Mouse (Mus musculus): ENCODE results near the gene Wdfy2.
A peak's percentile ranks its signal among the peaks of the same experiment; 100 is the strongest.

Wdfy2 gene

GRCm38 (mm10) chr14:62845011-62845840, 7.7 kb downstream of the Wdfy2 start:
- no peak for DNase-seq

DNA sequence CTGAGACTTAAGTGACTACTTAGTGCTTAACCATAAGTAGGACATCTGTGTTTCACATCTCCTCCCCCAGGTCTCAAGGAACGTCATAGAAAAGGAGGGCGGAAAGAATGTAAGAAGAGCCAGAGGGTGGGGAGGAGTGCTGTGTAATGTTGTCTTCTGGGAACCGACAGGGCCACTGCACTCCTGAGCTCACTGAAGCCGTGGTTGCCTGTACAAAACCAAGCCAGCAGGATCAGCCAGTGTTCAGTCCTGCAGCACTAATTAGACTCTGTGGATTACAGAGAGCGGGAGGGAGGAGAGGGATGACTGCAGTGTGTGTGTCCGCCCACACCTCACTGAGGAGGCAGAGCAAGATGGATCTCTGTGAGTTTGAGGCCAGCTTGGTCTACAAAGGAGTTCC, 13.5 kb downstream of the Wdfy2 start:
- peak; percentile 65 to 80 for DNase-seq

GRCm38 (mm10) chr14:62852840-62853239, 15.4 kb downstream of the Wdfy2 start:
- no peak for DNase-seq

GRCm38 (mm10) chr14:62855077-62855835, 17.8 kb downstream of the Wdfy2 start:
- DNase-seq, result no peak

DNA sequence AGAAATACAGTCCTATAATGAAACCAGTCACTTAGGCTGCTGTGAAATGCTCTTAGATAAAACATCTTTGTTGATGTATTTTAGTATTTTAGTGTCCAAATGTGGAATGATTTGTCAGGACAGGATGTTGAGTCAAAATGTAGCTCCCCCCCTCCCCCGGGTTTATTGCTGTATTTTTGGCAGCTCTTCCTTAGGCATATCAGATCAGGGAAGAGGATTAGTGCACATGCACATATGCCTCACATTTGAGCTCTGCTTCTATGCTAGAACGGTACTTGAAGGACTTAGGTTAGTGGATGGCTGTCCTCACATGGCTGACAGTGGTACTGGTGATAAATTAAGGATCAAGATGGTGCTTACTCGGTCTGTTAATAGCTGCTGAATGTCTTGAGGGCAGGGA, 18.4 kb downstream of the Wdfy2 start:
- DNase-seq, result no peak

DNA sequence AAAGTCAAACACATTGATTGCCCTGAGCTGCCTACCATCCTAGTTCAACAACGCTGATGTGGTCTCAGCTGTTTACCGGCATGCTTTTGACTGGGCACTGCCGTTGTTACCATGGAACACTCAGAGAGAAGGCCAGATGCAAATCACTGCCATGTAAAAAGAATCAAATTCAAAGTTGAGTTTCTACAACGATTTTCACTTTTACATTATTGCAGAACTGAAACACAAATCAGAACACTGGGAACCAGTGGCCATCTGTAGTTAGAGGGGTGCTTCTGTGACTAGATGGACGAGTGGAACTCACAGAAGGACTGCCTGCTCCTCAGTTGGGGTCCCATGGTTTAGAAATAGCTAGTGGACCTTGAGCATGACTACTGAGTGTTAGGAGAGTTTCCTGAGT, 19.0 kb downstream of the Wdfy2 start:
- no peak for DNase-seq

DNA sequence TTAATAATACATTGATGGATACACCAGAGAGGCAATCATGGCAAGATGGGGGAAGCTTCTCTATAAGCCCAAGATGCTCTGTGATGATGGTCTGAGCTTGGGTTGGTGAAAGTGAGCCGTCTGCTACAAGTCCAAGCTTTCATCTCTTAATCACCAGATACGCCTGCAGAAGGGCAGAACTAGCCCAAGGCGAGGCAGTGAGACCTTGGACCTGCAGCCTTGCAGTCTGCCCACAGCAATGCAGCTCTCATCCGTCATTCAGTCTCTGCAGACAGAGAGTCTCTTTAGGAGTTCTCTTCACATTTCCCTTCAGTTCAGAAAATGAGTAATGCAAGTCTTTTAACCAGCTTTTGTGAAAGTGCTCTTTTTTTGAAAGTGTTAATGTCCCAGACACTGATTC, 20.4 kb downstream of the Wdfy2 start:
- no peak for DNase-seq

GRCm38 (mm10) chr14:62858311-62858710, 20.8 kb downstream of the Wdfy2 start:
- DNase-seq, result no peak

- DNase-seq, result no peak
Measured at GRCm38 (mm10) chr14:62862564-62862963, 25.1 kb downstream of the Wdfy2 start.

- DNase-seq, result no peak
Measured at GRCm38 (mm10) chr14:62864254-62864653, 26.8 kb downstream of the Wdfy2 start.

DNA sequence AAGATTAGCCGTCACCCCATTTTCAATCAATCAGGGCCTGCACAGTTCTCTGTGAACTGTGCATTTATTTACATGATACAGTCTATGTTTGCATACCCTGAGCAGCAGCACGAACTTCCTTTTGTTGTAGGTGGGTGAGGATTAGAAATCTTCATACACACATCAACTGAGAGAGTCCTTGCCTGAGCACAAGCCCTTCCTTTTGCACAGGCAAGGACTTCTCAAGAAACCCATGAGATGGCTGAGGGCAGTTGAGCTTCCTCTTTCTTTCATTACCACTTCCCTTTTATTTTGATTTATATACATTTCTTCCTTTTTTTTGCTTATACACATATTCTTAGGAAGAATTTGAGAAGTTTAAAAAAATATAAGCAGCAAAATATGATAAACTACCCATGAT, 27.9 kb downstream of the Wdfy2 start:
- no peak for DNase-seq

DNA sequence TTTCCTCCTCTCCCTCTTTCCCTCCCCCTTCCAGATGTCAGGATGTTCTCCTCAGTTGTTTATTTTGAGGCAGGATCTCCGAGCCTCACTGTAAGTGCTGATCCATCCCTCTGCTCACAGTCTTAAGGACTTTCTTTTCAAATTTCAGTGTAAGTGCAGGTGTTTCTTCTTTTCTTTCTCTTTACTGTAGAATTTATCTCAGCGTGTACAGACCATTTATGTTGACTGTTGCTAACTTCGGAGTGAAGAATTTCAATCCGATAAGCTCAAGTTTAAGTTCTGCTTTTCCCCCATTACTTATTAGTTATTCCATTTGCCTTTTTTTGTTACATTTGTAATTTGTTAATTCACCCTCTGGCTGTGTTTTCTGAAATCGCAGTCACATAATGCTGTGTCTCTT, 29.6 kb downstream of the Wdfy2 start:
- no peak for DNase-seq

DNA sequence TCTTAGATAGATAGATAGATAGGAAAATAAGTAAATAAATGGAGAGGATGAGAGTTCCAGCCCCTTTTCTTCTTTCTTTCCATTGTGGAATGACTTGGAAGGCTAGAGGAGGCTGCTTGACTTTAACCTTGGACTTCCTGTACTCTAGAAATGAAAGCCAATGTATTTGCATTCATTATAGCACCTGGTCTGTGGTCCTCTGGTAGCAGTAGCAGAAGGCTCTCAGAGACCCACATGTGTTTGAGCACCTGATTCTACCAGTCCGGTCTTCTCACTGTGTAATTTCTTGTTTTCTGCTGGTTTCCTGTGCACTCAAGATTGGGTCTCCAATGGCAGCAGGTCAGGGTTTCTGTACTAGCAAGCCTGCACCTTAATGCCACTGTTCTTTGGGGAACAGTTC, 30.1 kb downstream of the Wdfy2 start:
- no peak for DNase-seq

DNA sequence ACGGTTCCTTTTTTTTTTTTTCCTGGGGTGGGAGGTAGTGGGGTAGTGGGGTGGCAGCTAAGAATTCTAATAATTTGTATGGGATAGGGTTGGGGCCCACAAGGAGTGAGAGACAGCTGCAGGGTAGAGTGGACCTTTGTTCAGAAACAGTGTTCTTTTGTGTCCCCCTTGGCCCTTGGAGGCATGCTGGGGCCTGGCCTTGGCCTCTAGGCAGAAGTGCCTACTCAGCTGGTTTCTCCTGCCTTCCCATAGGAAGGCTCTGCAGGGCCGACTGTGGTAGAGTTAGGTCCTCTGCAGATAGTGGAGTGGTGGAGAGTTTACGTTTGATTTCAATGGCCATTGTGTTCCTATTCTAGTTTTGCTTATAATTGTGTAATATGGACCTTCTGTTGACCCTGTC, 30.8 kb downstream of the Wdfy2 start:
- no peak for DNase-seq

GRCm38 (mm10) chr14:62870238-62870638, 32.8 kb downstream of the Wdfy2 start:
- DNase-seq, result no peak

DNA sequence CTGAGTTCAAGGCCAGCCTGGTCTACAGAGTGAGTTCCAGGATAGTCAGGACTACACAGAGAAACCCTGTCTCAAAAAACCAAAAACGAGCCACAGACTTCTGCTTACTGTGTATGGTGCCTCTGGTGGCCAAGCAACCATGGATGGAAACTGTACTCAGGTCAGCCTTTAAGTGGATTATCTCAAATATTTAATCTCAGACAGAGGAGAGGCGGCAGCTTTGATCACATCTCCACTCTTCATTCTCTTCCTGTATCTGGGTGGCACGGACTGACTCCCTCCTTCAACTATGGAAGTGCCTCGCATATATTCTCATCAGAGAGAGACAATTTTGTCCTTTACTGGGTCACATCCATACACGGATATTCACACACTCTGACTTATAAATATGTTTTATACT, 34.0 kb downstream of the Wdfy2 start:
- no peak for DNase-seq

DNA sequence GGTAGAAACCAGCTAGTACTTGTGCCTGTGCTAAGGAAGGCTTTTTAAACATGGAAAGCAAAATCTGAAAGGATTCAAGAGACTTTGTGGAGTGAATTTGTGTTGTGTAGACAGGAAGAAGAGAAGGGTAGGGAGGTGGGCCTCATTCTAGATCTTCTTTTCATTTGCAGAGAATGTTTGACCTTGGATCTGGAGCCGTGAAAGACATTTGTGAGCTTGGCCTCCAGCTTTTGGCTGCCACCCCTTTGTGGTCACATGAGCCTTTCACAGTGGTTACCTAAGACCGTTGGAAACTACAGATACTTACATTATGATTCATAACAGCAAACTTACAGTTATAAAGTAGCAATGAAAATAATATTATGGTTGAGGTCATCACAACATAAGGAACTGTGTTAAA, 34.5 kb downstream of the Wdfy2 start:
- no peak for DNase-seq

GRCm38 (mm10) chr14:62873820-62874219, 36.3 kb downstream of the Wdfy2 start:
- DNase-seq, result no peak

- DNase-seq, result no peak
Measured at GRCm38 (mm10) chr14:62874348-62874747, 36.9 kb downstream of the Wdfy2 start.

DNA sequence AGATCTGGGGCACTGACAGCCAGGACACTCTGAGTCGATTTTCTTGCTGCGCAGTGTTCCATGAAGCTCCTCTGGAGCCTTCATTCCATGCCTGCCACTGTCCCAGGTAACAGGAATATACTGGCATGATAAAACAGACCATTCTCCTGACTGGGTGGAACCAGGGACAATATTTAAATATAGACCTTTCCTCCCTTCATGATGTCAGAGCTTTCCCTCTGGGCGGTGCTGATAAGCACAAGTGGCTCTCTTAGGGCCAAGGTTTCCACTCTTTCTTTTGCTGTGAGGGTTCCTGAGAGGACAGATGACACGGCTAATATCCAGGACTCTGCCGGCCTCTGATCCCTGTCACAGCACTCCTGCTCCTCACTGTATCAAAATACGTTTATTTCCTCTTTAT, 40.6 kb downstream of the Wdfy2 start:
- DNase-seq, result peak; percentile 48 to 58

GRCm38 (mm10) chr14:62878634-62879430, 41.4 kb downstream of the Wdfy2 start:
- peak; percentile 36 to 46 for DNase-seq

DNA sequence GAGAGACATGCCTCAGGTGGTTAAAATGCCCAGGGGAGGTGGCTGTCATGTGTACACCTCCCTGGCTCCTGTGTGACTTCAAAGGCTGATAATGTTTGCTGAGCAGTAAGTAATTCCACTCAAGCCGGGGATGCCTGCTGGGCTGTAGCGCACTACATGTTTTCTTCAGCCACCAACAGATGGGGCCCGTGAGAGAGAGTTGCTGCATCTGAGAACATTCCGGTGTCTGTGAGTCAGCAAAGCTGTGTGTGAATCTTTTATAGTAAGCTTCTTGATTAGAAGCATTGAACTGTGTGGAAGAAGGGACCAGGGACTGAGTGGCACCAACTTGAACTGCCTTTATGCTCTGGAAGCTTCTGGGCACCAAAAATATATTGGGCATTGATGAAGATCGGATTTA, 42.0 kb downstream of the Wdfy2 start:
- DNase-seq, result peak; percentile 84 to 88

GRCm38 (mm10) chr14:62880084-62880851, 42.8 kb downstream of the Wdfy2 start:
- peak in 1 of 2 experiments; percentile 30 for DNase-seq

Measured in cerebellum, adult 18-20 months (tissue).